Comparison of ENCODE assay signal across 8 mouse cellular contexts in the genomic region with DNA sequence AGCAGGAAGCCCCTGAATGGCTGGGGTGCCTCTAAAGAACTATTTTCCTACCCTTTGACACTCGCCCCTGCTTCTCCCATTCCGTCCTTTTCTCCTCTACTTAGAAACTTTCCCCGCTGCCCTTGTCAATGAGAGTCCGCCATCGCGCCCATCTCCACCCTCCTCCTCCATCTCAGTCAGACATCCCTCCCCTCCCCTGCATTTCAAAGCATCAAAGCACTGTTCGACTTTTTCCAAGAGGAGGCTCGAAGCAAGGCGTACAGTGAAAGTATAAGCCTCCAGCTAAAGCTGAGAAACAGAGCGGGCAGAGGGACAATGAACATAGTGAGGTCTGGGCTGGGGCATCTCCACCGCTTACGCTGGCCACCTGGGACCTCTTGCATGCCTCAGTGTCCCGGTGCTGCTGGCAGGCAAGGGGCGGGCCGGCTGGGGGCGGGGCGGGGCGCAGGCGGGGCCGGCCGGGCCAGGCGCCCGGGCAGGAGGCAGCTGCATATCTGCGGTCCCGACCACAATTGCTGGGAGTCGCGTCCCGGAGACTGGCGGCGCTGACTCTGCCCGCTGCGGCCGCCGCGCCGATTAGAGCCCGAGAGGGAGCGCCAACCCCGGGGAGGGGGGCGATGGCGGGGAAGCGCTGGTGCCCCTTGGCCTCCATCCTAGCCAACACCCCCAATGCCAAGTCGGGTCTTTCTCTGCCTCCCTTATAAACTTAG. TPM values are rescaled to one million over a fixed set of nuclear protein-coding genes. Genes with fewer than 3 reads are reported as not detected.
DNase-seq lines count a peak whose midpoint lies in the region; ATAC-seq and TF ChIP-seq lines count a peak whose summit lies in the region.

No protein-coding gene starts in this region.

- intact Hi-C loops in gastrocnemius, adult 2 months (cut with DNase I), result loop anchor here (2.0 to 5.0 kb wide), 3 partner anchors 22 to 139 kb away; no protein-coding TSS in a partner anchor

- TF ChIP-seq POLR2A in lung, adult 2 months (IDR thresholded peaks at IDR 0.05; ENCODE audit: borderline replicate concordance, extremely low read depth, low read depth, low read length), result peak; percentile 74; the same call in 1 of the 2 replicates
- no peak for TF ChIP-seq POLR2A in olfactory bulb, adult 2 months (IDR thresholded peaks at IDR 0.05; ENCODE audit: insufficient read depth, low read depth, low read length)

- WGBS in intestine, embryonic 14.5 days, result 2% methylated on average over 43 of the region's 43 CpGs
- 2% methylated on average over 42 of the region's 43 CpGs for WGBS in lung, adult 2 months
- WGBS in olfactory bulb, adult 2 months, result under 1% methylated on average over 43 of the region's 43 CpGs

- H3K9ac ChIP-seq in intestine, embryonic 14.5 days (ENCODE audit: low read length), result peak overlapping the region; percentile 59

- H3K9me3 ChIP-seq in intestine, embryonic 14.5 days (ENCODE audit: control insufficient read depth, low read length), result no peaks in the 10 kb centered on the region

- peak overlapping the region; percentile 95 for H3K27ac ChIP-seq in gastrocnemius, adult 2 months
- H3K27ac ChIP-seq in intestine, embryonic 14.5 days (ENCODE audit: low read depth), result peak overlapping the region; percentile 52
- peak overlapping the region; percentile 71; the same call in 1 of the 2 replicates for H3K27ac ChIP-seq in olfactory bulb, adult 2 months (ENCODE audit: insufficient read depth, low read depth, low read length)

- no peaks in the 10 kb centered on the region for H3K36me3 ChIP-seq in intestine, embryonic 14.5 days (ENCODE audit: control insufficient read depth, insufficient read depth, low read length)

- H3K4me1 ChIP-seq in intestine, embryonic 14.5 days (replicated peaks; ENCODE audit: control insufficient read depth, insufficient read depth, low read length), result peaks cover 11% of the 10 kb centered on the region
- H3K4me1 ChIP-seq in lung, adult 2 months (ENCODE audit: control insufficient read depth, insufficient read depth, low read length), result no peaks in the 10 kb centered on the region
- H3K4me1 ChIP-seq in olfactory bulb, adult 2 months (ENCODE audit: control insufficient read depth, insufficient read depth, low read length), result peaks cover 10% of the 10 kb centered on the region

- DNase-seq in 3134 (ENCODE audit: extremely low read depth, insufficient read length, low spot score), result peak; percentile 78
- peak; percentile 27 for DNase-seq in cerebellum, adult 9-11 months
- peak; percentile 83 for DNase-seq in gastrocnemius, adult 2 months
- no peak for DNase-seq in intestine, embryonic 14.5 days (ENCODE audit: low spot score)
- DNase-seq in lung, adult 2 months, result peak; percentile 72
- no peak for DNase-seq in frontal cortex, postnatal 25 days (ENCODE audit: low spot score in 2 of 2)

- peak overlapping the region; percentile 95 for H3K4me3 ChIP-seq in gastrocnemius, adult 2 months
- H3K4me3 ChIP-seq in intestine, embryonic 14.5 days (ENCODE audit: low read depth, low read length), result peak overlapping the region; percentile 56
- H3K4me3 ChIP-seq in lung, adult 2 months (replicated peaks; ENCODE audit: extremely low read depth, low read depth, low read length), result peak overlapping the region; percentile 59
- H3K4me3 ChIP-seq in olfactory bulb, adult 2 months (ENCODE audit: insufficient read depth, low read depth, low read length), result peak overlapping the region; percentile 73

- no peaks in the 10 kb centered on the region for H3K27me3 ChIP-seq in intestine, embryonic 14.5 days (replicated peaks; ENCODE audit: control insufficient read depth, insufficient read depth, low read length)

- H3K4me2 ChIP-seq in intestine, embryonic 14.5 days (ENCODE audit: low read length), result peak overlapping the region; percentile 96

- no peak for TF ChIP-seq CTCF in gastrocnemius, adult 2 months (IDR thresholded peaks at IDR 0.05)
- TF ChIP-seq CTCF in lung, adult 2 months (IDR thresholded peaks at IDR 0.05; ENCODE audit: insufficient read depth, low read length), result no peak
- no peak for TF ChIP-seq CTCF in olfactory bulb, adult 2 months (IDR thresholded peaks at IDR 0.05; ENCODE audit: insufficient read depth, low read depth, low read length)

- ATAC-seq in CD4-positive, CD25-positive, alpha-beta regulatory T cell, adult 4 months, result peak; percentile 65
- ATAC-seq in intestine, embryonic 14.5 days (replicated peaks; ENCODE audit: low FRiP score, low TSS enrichment, low read depth), result peak; percentile 84

RNA-seq across cellular contexts. Expression of gene Sp7, which starts 9.6 kb away (rescaled TPM):
- not detected for polyA plus RNA-seq in CD4-positive, CD25-positive, alpha-beta regulatory T cell, adult 4 months (2017; shearing (Covaris generic))
- total RNA-seq in gastrocnemius, adult 2 months (2021), result not detected
- polyA plus RNA-seq in intestine, embryonic 14.5 days (2014; fragmentation: Nextera tagmentation; extraction: Ambion mirVana), result 1.2 and 1.3 TPM in 2 replicates
- polyA plus RNA-seq in lung, adult 2 months (2012; rRNA removed), result 0.05 TPM in 1 of 2 replicates, not detected in the other
- not detected in 2 replicates for polyA plus RNA-seq in olfactory bulb, adult 2 months (2012; ENCODE audit: insufficient read depth, insufficient read length, low replicate concordance, missing spikeins)

RNA-seq across cellular contexts. Expression of gene Aaas, which starts 26.0 kb away (rescaled TPM):
- 10 to 100 TPM; 41.7 to 63.7 TPM for polyA plus RNA-seq in CD4-positive, CD25-positive, alpha-beta regulatory T cell, adult 4 months (2017; shearing (Covaris generic))
- 1 to 10 TPM; 5.7 to 7.8 TPM for total RNA-seq in gastrocnemius, adult 2 months (2021)
- polyA plus RNA-seq in intestine, embryonic 14.5 days (2014; fragmentation: Nextera tagmentation; extraction: Ambion mirVana), result 64.1 and 71.2 TPM in 2 replicates
- polyA plus RNA-seq in lung, adult 2 months (2012; rRNA removed), result 21.9 and 27.5 TPM in 2 replicates
- not detected in 2 replicates for polyA plus RNA-seq in olfactory bulb, adult 2 months (2012; ENCODE audit: insufficient read depth, insufficient read length, low replicate concordance, missing spikeins)

RNA-seq across cellular contexts. Expression of gene Sp1, which starts 29.3 kb away (rescaled TPM):
- 10 to 100 TPM; 19.0 to 22.2 TPM for polyA plus RNA-seq in CD4-positive, CD25-positive, alpha-beta regulatory T cell, adult 4 months (2017; shearing (Covaris generic))
- total RNA-seq in gastrocnemius, adult 2 months (2021), result 10 to 100 TPM; 23.0 to 25.1 TPM
- 14.4 and 15.8 TPM in 2 replicates for polyA plus RNA-seq in intestine, embryonic 14.5 days (2014; fragmentation: Nextera tagmentation; extraction: Ambion mirVana)
- 18.5 and 20.0 TPM in 2 replicates for polyA plus RNA-seq in lung, adult 2 months (2012; rRNA removed)
- polyA plus RNA-seq in olfactory bulb, adult 2 months (2012; ENCODE audit: insufficient read depth, insufficient read length, low replicate concordance, missing spikeins), result 98.4 TPM in 1 of 2 replicates, not detected in the other

RNA-seq across cellular contexts. Expression of gene Myg1, which starts 45.1 kb away (rescaled TPM):
- polyA plus RNA-seq in CD4-positive, CD25-positive, alpha-beta regulatory T cell, adult 4 months (2017; shearing (Covaris generic)), result 100 to 1,000 TPM; 119 to 124 TPM
- 10 to 100 TPM; 15.6 to 16.0 TPM for total RNA-seq in gastrocnemius, adult 2 months (2021)
- polyA plus RNA-seq in intestine, embryonic 14.5 days (2014; fragmentation: Nextera tagmentation; extraction: Ambion mirVana), result 104 and 120 TPM in 2 replicates
- 50.2 and 53.8 TPM in 2 replicates for polyA plus RNA-seq in lung, adult 2 months (2012; rRNA removed)
- polyA plus RNA-seq in olfactory bulb, adult 2 months (2012; ENCODE audit: insufficient read depth, insufficient read length, low replicate concordance, missing spikeins), result not detected in 2 replicates

RNA-seq across cellular contexts. Expression of gene Pfdn5, which starts 50.7 kb away (rescaled TPM):
- 1,000 to 10,000 TPM; 1,296 to 1,302 TPM for polyA plus RNA-seq in CD4-positive, CD25-positive, alpha-beta regulatory T cell, adult 4 months (2017; shearing (Covaris generic))
- total RNA-seq in gastrocnemius, adult 2 months (2021), result 100 to 1,000 TPM; 232 to 252 TPM
- 450 and 456 TPM in 2 replicates for polyA plus RNA-seq in intestine, embryonic 14.5 days (2014; fragmentation: Nextera tagmentation; extraction: Ambion mirVana)
- polyA plus RNA-seq in lung, adult 2 months (2012; rRNA removed), result 66.1 and 121 TPM in 2 replicates
- polyA plus RNA-seq in olfactory bulb, adult 2 months (2012; ENCODE audit: insufficient read depth, insufficient read length, low replicate concordance, missing spikeins), result 1,008 TPM in 1 of 2 replicates, not detected in the other

Comparison
In these comparisons a context has a peak if more than half of its experiments do, and no peak if none do; other contexts are left out.
1. DNase-seq: peak in 3134 (single experiment), cerebellum, adult 9-11 months (single experiment), gastrocnemius, adult 2 months (single experiment) and lung, adult 2 months (single experiment); none in intestine, embryonic 14.5 days (single experiment) and frontal cortex, postnatal 25 days (0 of 2).
2. Peak in every context shown above with its lines, with median percentiles within 50 percentile points of each other: H3K27ac ChIP-seq and H3K4me3 ChIP-seq.